Mouse (Mus musculus): ENCODE results near the gene 4930590J08Rik. TPM values are rescaled to one million over a fixed set of nuclear protein-coding genes. Genes with fewer than 3 reads are reported as not detected.

Gene 4930590J08Rik
- polyA plus RNA-seq, 1 experiment from 2014 or later = 1.7 TPM

- no peaks in the 10 kb centered on the region for H3K27me3 ChIP-seq (ENCODE audit: control insufficient read depth, insufficient read depth, low read length)
- ATAC-seq (ENCODE audit: low FRiP score, low TSS enrichment) = no peak
- no peaks in the 10 kb centered on the region for H3K4me1 ChIP-seq (ENCODE audit: control insufficient read depth, insufficient read depth, low read length)
- no peak for DNase-seq
- H3K9me3 ChIP-seq (ENCODE audit: control insufficient read depth, low read length) = no peaks in the 10 kb centered on the region
- H3K27ac ChIP-seq (replicated peaks; ENCODE audit: low read depth, low read length) = no peak overlapping the region
- peaks cover 90% of the 10 kb centered on the region for H3K36me3 ChIP-seq (ENCODE audit: control insufficient read depth, insufficient read depth, low read length)
- H3K4me3 ChIP-seq (replicated peaks; ENCODE audit: low read depth, low read length) = no peak overlapping the region
- no peak overlapping the region for H3K9ac ChIP-seq (replicated peaks; ENCODE audit: low read length)
- H3K4me2 ChIP-seq (ENCODE audit: low read length) = no peak overlapping the region
- WGBS = 86% methylated on average over 3 of the region's 3 CpGs
These were observed 13.2 kb upstream of the 4930590J08Rik start for GRCm38 (mm10) chr6:91889255-91889906.

GRCm38 (mm10) chr6:91890615-91891014 lies 12.0 kb upstream of the 4930590J08Rik start:
- DNase-seq = no peak
- Histone ChIP-seq H3K4me2 (ENCODE audit: low read length) (no peak overlapping the region), H3K27ac (replicated peaks; ENCODE audit: low read depth, low read length) (no peak overlapping the region), H3K9ac (replicated peaks; ENCODE audit: low read length) (no peak overlapping the region), H3K4me3 (replicated peaks; ENCODE audit: low read depth, low read length) (no peak overlapping the region), H3K27me3 (ENCODE audit: control insufficient read depth, insufficient read depth, low read length) (no peaks in the 10 kb centered on the region), H3K36me3 (ENCODE audit: control insufficient read depth, insufficient read depth, low read length) (peaks cover 90% of the 10 kb centered on the region), H3K9me3 (ENCODE audit: control insufficient read depth, low read length) (no peaks in the 10 kb centered on the region), H3K4me1 (ENCODE audit: control insufficient read depth, insufficient read depth, low read length) (no peaks in the 10 kb centered on the region)
- no peak for ATAC-seq (ENCODE audit: low FRiP score, low TSS enrichment)
- WGBS = 94% methylated on average over 5 of the region's 5 CpGs

GRCm38 (mm10) chr6:91891776-91892175 lies 10.8 kb upstream of the 4930590J08Rik start:
- Histone ChIP-seq H3K27me3 (ENCODE audit: control insufficient read depth, insufficient read depth, low read length) (no peaks in the 10 kb centered on the region), H3K36me3 (ENCODE audit: control insufficient read depth, insufficient read depth, low read length) (peaks cover 89% of the 10 kb centered on the region), H3K9me3 (ENCODE audit: control insufficient read depth, low read length) (no peaks in the 10 kb centered on the region), H3K4me3 (replicated peaks; ENCODE audit: low read depth, low read length) (no peak overlapping the region), H3K27ac (replicated peaks; ENCODE audit: low read depth, low read length) (no peak overlapping the region), H3K4me1 (ENCODE audit: control insufficient read depth, insufficient read depth, low read length) (no peaks in the 10 kb centered on the region), H3K9ac (replicated peaks; ENCODE audit: low read length) (no peak overlapping the region), H3K4me2 (ENCODE audit: low read length) (no peak overlapping the region)
- no peak for ATAC-seq (ENCODE audit: low FRiP score, low TSS enrichment)
- no peak for DNase-seq
- 90% methylated on average over 2 of the region's 2 CpGs for WGBS

GRCm38 (mm10) chr6:91896783-91897182 lies 5.8 kb upstream of the 4930590J08Rik start:
- Histone ChIP-seq H3K4me3 (replicated peaks; ENCODE audit: low read depth, low read length) (no peak overlapping the region), H3K9ac (replicated peaks; ENCODE audit: low read length) (no peak overlapping the region), H3K4me1 (ENCODE audit: control insufficient read depth, insufficient read depth, low read length) (no peaks in the 10 kb centered on the region), H3K36me3 (ENCODE audit: control insufficient read depth, insufficient read depth, low read length) (peaks cover 94% of the 10 kb centered on the region), H3K27me3 (ENCODE audit: control insufficient read depth, insufficient read depth, low read length) (no peaks in the 10 kb centered on the region), H3K9me3 (ENCODE audit: control insufficient read depth, low read length) (no peaks in the 10 kb centered on the region), H3K4me2 (ENCODE audit: low read length) (no peak overlapping the region), H3K27ac (replicated peaks; ENCODE audit: low read depth, low read length) (no peak overlapping the region)
- no peak for ATAC-seq (ENCODE audit: low FRiP score, low TSS enrichment)
- no peak for DNase-seq
- 91% methylated on average over 3 of the region's 3 CpGs for WGBS

GRCm38 (mm10) chr6:91901505-91901904 lies 1.1 kb upstream of the 4930590J08Rik start:
- 35% methylated on average over 5 of the region's 5 CpGs for WGBS
- Histone ChIP-seq H3K4me1 (ENCODE audit: control insufficient read depth, insufficient read depth, low read length) (no peaks in the 10 kb centered on the region), H3K27ac (replicated peaks; ENCODE audit: low read depth, low read length) (no peak overlapping the region), H3K9ac (replicated peaks; ENCODE audit: low read length) (no peak overlapping the region), H3K4me3 (replicated peaks; ENCODE audit: low read depth, low read length) (no peak overlapping the region), H3K36me3 (ENCODE audit: control insufficient read depth, insufficient read depth, low read length) (peaks cover 53% of the 10 kb centered on the region), H3K4me2 (ENCODE audit: low read length) (no peak overlapping the region), H3K9me3 (ENCODE audit: control insufficient read depth, low read length) (no peaks in the 10 kb centered on the region), H3K27me3 (ENCODE audit: control insufficient read depth, insufficient read depth, low read length) (no peaks in the 10 kb centered on the region)
- DNase-seq (peak; percentile 93), ATAC-seq (ENCODE audit: low FRiP score, low TSS enrichment) (no peak; the same call in 1 of the 2 replicates)

- DNase-seq (no peak), ATAC-seq (ENCODE audit: low FRiP score, low TSS enrichment) (no peak)
- H3K27ac ChIP-seq (replicated peaks; ENCODE audit: low read depth, low read length) = no peak overlapping the region
- H3K4me1 ChIP-seq (ENCODE audit: control insufficient read depth, insufficient read depth, low read length) = no peaks in the 10 kb centered on the region
- H3K4me2 ChIP-seq (ENCODE audit: low read length) = no peak overlapping the region
- H3K4me3 ChIP-seq (replicated peaks; ENCODE audit: low read depth, low read length) = no peak overlapping the region
- 91% methylated on average over 10 of the region's 10 CpGs for WGBS
- H3K9me3 ChIP-seq (ENCODE audit: control insufficient read depth, low read length) = no peaks in the 10 kb centered on the region
- no peaks in the 10 kb centered on the region for H3K36me3 ChIP-seq (ENCODE audit: control insufficient read depth, insufficient read depth, low read length)
- H3K9ac ChIP-seq (replicated peaks; ENCODE audit: low read length) = no peak overlapping the region
- H3K27me3 ChIP-seq (ENCODE audit: control insufficient read depth, insufficient read depth, low read length) = no peaks in the 10 kb centered on the region
These were observed 11.4 kb downstream of the 4930590J08Rik start for GRCm38 (mm10) chr6:91914011-91914410.

- WGBS = 56% methylated on average over 4 of the region's 4 CpGs
- no peak for DNase-seq
- Histone ChIP-seq H3K4me2 (ENCODE audit: low read length) (no peak overlapping the region), H3K36me3 (ENCODE audit: control insufficient read depth, insufficient read depth, low read length) (no peaks in the 10 kb centered on the region), H3K27me3 (ENCODE audit: control insufficient read depth, insufficient read depth, low read length) (no peaks in the 10 kb centered on the region), H3K27ac (replicated peaks; ENCODE audit: low read depth, low read length) (no peak overlapping the region), H3K9me3 (ENCODE audit: control insufficient read depth, low read length) (no peaks in the 10 kb centered on the region), H3K4me1 (ENCODE audit: control insufficient read depth, insufficient read depth, low read length) (no peaks in the 10 kb centered on the region), H3K4me3 (replicated peaks; ENCODE audit: low read depth, low read length) (no peak overlapping the region), H3K9ac (replicated peaks; ENCODE audit: low read length) (no peak overlapping the region)
- ATAC-seq (ENCODE audit: low FRiP score, low TSS enrichment) = no peak
These were observed 14.7 kb downstream of the 4930590J08Rik start for GRCm38 (mm10) chr6:91917286-91917685.

GRCm38 (mm10) chr6:91917716-91918115 lies 15.1 kb downstream of the 4930590J08Rik start:
- Histone ChIP-seq H3K9me3 (ENCODE audit: control insufficient read depth, low read length) (no peaks in the 10 kb centered on the region), H3K27me3 (ENCODE audit: control insufficient read depth, insufficient read depth, low read length) (no peaks in the 10 kb centered on the region), H3K27ac (replicated peaks; ENCODE audit: low read depth, low read length) (no peak overlapping the region), H3K4me2 (ENCODE audit: low read length) (no peak overlapping the region), H3K4me3 (replicated peaks; ENCODE audit: low read depth, low read length) (no peak overlapping the region), H3K36me3 (ENCODE audit: control insufficient read depth, insufficient read depth, low read length) (no peaks in the 10 kb centered on the region), H3K4me1 (ENCODE audit: control insufficient read depth, insufficient read depth, low read length) (no peaks in the 10 kb centered on the region), H3K9ac (replicated peaks; ENCODE audit: low read length) (no peak overlapping the region)
- ATAC-seq (ENCODE audit: low FRiP score, low TSS enrichment) (no peak), DNase-seq (no peak)
- 80% methylated on average over 11 of the region's 11 CpGs for WGBS

- no peak for ATAC-seq (ENCODE audit: low FRiP score, low TSS enrichment)
- Histone ChIP-seq H3K4me1 (ENCODE audit: control insufficient read depth, insufficient read depth, low read length) (no peaks in the 10 kb centered on the region), H3K9me3 (ENCODE audit: control insufficient read depth, low read length) (no peaks in the 10 kb centered on the region), H3K9ac (replicated peaks; ENCODE audit: low read length) (no peak overlapping the region), H3K4me2 (ENCODE audit: low read length) (no peak overlapping the region), H3K36me3 (ENCODE audit: control insufficient read depth, insufficient read depth, low read length) (no peaks in the 10 kb centered on the region), H3K4me3 (replicated peaks; ENCODE audit: low read depth, low read length) (no peak overlapping the region), H3K27me3 (ENCODE audit: control insufficient read depth, insufficient read depth, low read length) (no peaks in the 10 kb centered on the region), H3K27ac (replicated peaks; ENCODE audit: low read depth, low read length) (no peak overlapping the region)
- peak; percentile 5 for DNase-seq
- 83% methylated on average over 5 of the region's 5 CpGs for WGBS
These were observed 28.6 kb downstream of the 4930590J08Rik start for GRCm38 (mm10) chr6:91931231-91931630.

Measured in midbrain, embryonic 14.5 days (tissue).